Mouse (Mus musculus) midbrain, embryonic 12.5 days (tissue): Measurements from ENCODE around the gene Zbp1. TPM values are rescaled to one million over a fixed set of nuclear protein-coding genes. Genes with fewer than 3 reads are reported as not detected.

Experiments
- ATAC-seq: fragments of 200-750 bp; cut with Nextera tagmentation; 2 replicates; pipeline ENCODE4 v1.8.0; 2017; ENCODE audit warnings: low read depth, moderate TSS enrichment, moderate library complexity; ENCODE audit not compliant: low FRiP score
- H3K27ac ChIP-seq: fragments of 300-500 bp; sonication (generic); replicated peaks from 2 replicates; pipeline ENCODE4 v1.5.1; 2016; ENCODE audit warnings: mild to moderate bottlenecking
- H3K27me3 ChIP-seq: fragments of 300-500 bp; sonication (generic); 2 replicates; pipeline ENCODE4 v1.6.1; 2016; ENCODE audit warnings: mild to moderate bottlenecking
- H3K36me3 ChIP-seq: fragments of 300-500 bp; sonication (generic); 2 replicates; pipeline ENCODE4 v1.6.1; 2016
- H3K4me1 ChIP-seq: fragments of 300-500 bp; sonication (generic); 2 replicates; pipeline ENCODE4 v1.6.1; 2016
- H3K4me2 ChIP-seq: fragments of 300-500 bp; sonication (generic); replicated peaks from 2 replicates; pipeline ENCODE4 v1.6.1; 2016; ENCODE audit warnings: mild to moderate bottlenecking, moderate library complexity
- H3K4me3 ChIP-seq: fragments of 300-500 bp; sonication (generic); 2 replicates; pipeline ENCODE4 v1.5.1; 2016; ENCODE audit warnings: mild to moderate bottlenecking
- H3K9ac ChIP-seq: fragments of 300-500 bp; sonication (generic); replicated peaks from 2 replicates; pipeline ENCODE4 v1.6.1; 2016; ENCODE audit warnings: mild to moderate bottlenecking, moderate library complexity
- H3K9me3 ChIP-seq: fragments of 300-500 bp; sonication (generic); 2 replicates; pipeline ENCODE4 v1.6.1; 2016; ENCODE audit warnings: mild to moderate bottlenecking
- WGBS: fragments of 180-500 bp; shearing (Covaris S2); methylation state at CpG from one replicate; pipeline ENCODE4 v1.1.7; 2016; 5-methylcytosine and 5-hydroxymethylcytosine counted together
- polyA plus RNA-seq: library from polyadenylated mRNA; unstranded; fragments of >200 nt; fragmentation: Nextera tagmentation; extraction: Ambion mirVana; gene quantifications from 2 replicates; pipeline ENCODE4 v1.2.1, GENCODE M21; 2016

Gene Zbp1
- polyA plus RNA-seq, 1 experiment from 2014 or later = 0.80 TPM

GRCm38 (mm10) chr2:173158390-173159055, 60.2 kb downstream of the Zbp1 start:
- H3K4me2 ChIP-seq = no peak overlapping the region
- ATAC-seq = no peak

GRCm38 (mm10) chr2:173157871-173158270, 60.9 kb downstream of the Zbp1 start:
- H3K9me3 ChIP-seq = no peaks in the 10 kb centered on the region
- H3K27me3 ChIP-seq = no peaks in the 10 kb centered on the region
- H3K4me3 ChIP-seq = no peak overlapping the region
- no peaks in the 10 kb centered on the region for H3K4me1 ChIP-seq
- no peak overlapping the region for H3K27ac ChIP-seq
- H3K4me2 ChIP-seq = no peak overlapping the region
- 94% methylated on average over 4 of the region's 4 CpGs for WGBS
- no peaks in the 10 kb centered on the region for H3K36me3 ChIP-seq
- no peak for ATAC-seq
- H3K9ac ChIP-seq = no peak overlapping the region

More at GRCm38 (mm10) chr2:173158390-173159055, 60.2 kb downstream of the Zbp1 start:
- Histone ChIP-seq H3K27me3 (no peaks in the 10 kb centered on the region), H3K9me3 (no peaks in the 10 kb centered on the region), H3K9ac (no peak overlapping the region), H3K27ac (no peak overlapping the region), H3K36me3 (no peaks in the 10 kb centered on the region), H3K4me3 (no peak overlapping the region), H3K4me1 (no peaks in the 10 kb centered on the region)
- WGBS = 92% methylated on average over 19 of the region's 19 CpGs

- Histone ChIP-seq H3K9me3 (no peaks in the 10 kb centered on the region), H3K27me3 (no peaks in the 10 kb centered on the region), H3K4me1 (no peaks in the 10 kb centered on the region), H3K9ac (no peak overlapping the region), H3K4me2 (no peak overlapping the region), H3K4me3 (no peak overlapping the region), H3K36me3 (no peaks in the 10 kb centered on the region), H3K27ac (no peak overlapping the region)
- 61% methylated on average over 4 of the region's 4 CpGs for WGBS
- ATAC-seq = no peak
These were observed 61.3 kb downstream of the Zbp1 start for GRCm38 (mm10) chr2:173157376-173157775.

- ATAC-seq = no peak
- H3K9me3 ChIP-seq = no peaks in the 10 kb centered on the region
- no peak overlapping the region for H3K27ac ChIP-seq
- H3K27me3 ChIP-seq = no peaks in the 10 kb centered on the region
- 90% methylated on average over 13 of the region's 13 CpGs for WGBS
- no peak overlapping the region for H3K9ac ChIP-seq
- H3K4me2 ChIP-seq = no peak overlapping the region
- H3K36me3 ChIP-seq = no peaks in the 10 kb centered on the region
- H3K4me1 ChIP-seq = no peaks in the 10 kb centered on the region
- H3K4me3 ChIP-seq = no peak overlapping the region
These were observed 61.8 kb downstream of the Zbp1 start for GRCm38 (mm10) chr2:173156923-173157322.

Other genes with a start within 250 kb of the Zbp1 start
- 0.59 and 0.82 TPM in 2 replicates for gene Spo11, start 241.2 kb downstream of the Zbp1 start, polyA plus RNA-seq
- gene Rae1, start 218.8 kb downstream of the Zbp1 start, polyA plus RNA-seq = 122 and 126 TPM in 2 replicates
- 58.0 and 61.4 TPM in 2 replicates for gene Rbm38, start 198.4 kb downstream of the Zbp1 start, polyA plus RNA-seq
- gene Ctcfl, start 99.4 kb downstream of the Zbp1 start, polyA plus RNA-seq = 0.07 TPM in 1 of 2 replicates, not detected in the other
- not detected in 2 replicates for gene Pck1, start 65.9 kb downstream of the Zbp1 start, polyA plus RNA-seq
- gene Pmepa1, start 57.6 kb upstream of the Zbp1 start, polyA plus RNA-seq = 4.6 and 4.8 TPM in 2 replicates